Mouse (Mus musculus) hindbrain, postnatal 0 days (tissue): ENCODE results near the gene Zfp972. TPM values are rescaled to one million over a fixed set of nuclear protein-coding genes. Genes with fewer than 3 reads are reported as not detected.
A peak's percentile ranks its signal among the peaks of the same experiment; 100 is the strongest.
"Not testable (repeated sequence)": the region's sequence is repeated elsewhere in the genome, so short reads cannot be mapped to it uniquely, and the experiment has no call there.

Experiments used
- ATAC-seq: fragments of 200-750 bp; cut with Nextera tagmentation; 2 replicates; pipeline ENCODE4 v1.8.0; 2017; ENCODE audit warnings: mild to moderate bottlenecking, moderate TSS enrichment, moderate library complexity
- DNase-seq: peaks from one replicate; pipeline ENCODE4 v3.0.0-alpha.2; 2015; ENCODE audit warnings: low spot score
- H3K27ac ChIP-seq: fragments of 300-500 bp; sonication (generic); 2 replicates; pipeline ENCODE4 v1.5.1; 2014; ENCODE audit warnings: mild to moderate bottlenecking
- H3K27me3 ChIP-seq: fragments of 300-500 bp; sonication (generic); 2 replicates; pipeline ENCODE4 v1.6.1; 2014; ENCODE audit warnings: low read length, mixed read lengths; ENCODE audit not compliant: insufficient read depth
- H3K36me3 ChIP-seq: fragments of 300-500 bp; sonication (generic); 2 replicates; pipeline ENCODE4 v1.6.1; 2014; ENCODE audit warnings: low read length, mixed read lengths; ENCODE audit not compliant: insufficient read depth
- H3K4me1 ChIP-seq: fragments of 300-500 bp; sonication (generic); 2 replicates; pipeline ENCODE4 v1.6.1; 2014; ENCODE audit warnings: antibody characterized with exemption, low read length, mixed read lengths; ENCODE audit not compliant: insufficient read depth
- H3K4me2 ChIP-seq: fragments of 300-500 bp; sonication (generic); 2 replicates; pipeline ENCODE4 v1.6.1; 2014; ENCODE audit warnings: low read depth, mild to moderate bottlenecking, low read length, moderate library complexity, mixed read lengths
- H3K4me3 ChIP-seq: fragments of 300-500 bp; sonication (generic); 2 replicates; pipeline ENCODE4 v1.5.1; 2014; ENCODE audit warnings: low read length
- H3K9ac ChIP-seq: fragments of 300-500 bp; sonication (generic); replicated peaks from 2 replicates; pipeline ENCODE4 v1.6.1; 2014; ENCODE audit warnings: mild to moderate bottlenecking, low read length, moderate library complexity, mixed read lengths
- H3K9me3 ChIP-seq: fragments of 300-500 bp; sonication (generic); 2 replicates; pipeline ENCODE4 v1.6.1; 2016; ENCODE audit warnings: low read length, mixed read lengths
- WGBS: fragments of 180-500 bp; shearing (Covaris S2); extraction: QIAGEN DNeasy Blood & Tissue Kit; methylation state at CpG from one replicate; pipeline ENCODE4 v1.1.7; 2014; 5-methylcytosine and 5-hydroxymethylcytosine counted together
- polyA plus RNA-seq: library from polyadenylated mRNA; unstranded; fragments of >200 nt; fragmentation: Nextera tagmentation; extraction: Ambion mirVana; gene quantifications from 2 replicates; pipeline ENCODE4 v1.2.1, GENCODE M21; 2015
- total RNA-seq: library from RNA; depleted of rRNA; stranded (reverse); fragments of >200 nt; gene quantifications from 2 replicates; pipeline ENCODE4 v1.2.3, GENCODE M21; 2014; rRNA removed

Gene Zfp972
- not detected in 2 replicates for total RNA-seq
- polyA plus RNA-seq, result 0.56 TPM in 1 of 2 replicates, not detected in the other

- DNase-seq, H3K27ac ChIP-seq: not testable (repeated sequence)
- 71% methylated on average over 4 of the region's 5 CpGs for WGBS
These were observed at the start of gene Zfp972 for GRCm38 (mm10) chr2:177925563-177926103. Gene Zfp972, minus strand, starts transcription at chr2:177925613.

GRCm38 (mm10) chr2:177974814-177975213 is 49.4 kb upstream of the Zfp972 start:
- not testable (repeated sequence) for H3K9ac ChIP-seq, H3K27ac ChIP-seq
- WGBS, result 89% methylated on average over 7 of the region's 7 CpGs

More at GRCm38 (mm10) chr2:177925563-177926103, at the start of gene Zfp972:
- not testable (repeated sequence) for H3K4me2 ChIP-seq, H3K4me1 ChIP-seq, H3K27me3 ChIP-seq, H3K4me3 ChIP-seq, H3K36me3 ChIP-seq, ATAC-seq, H3K9me3 ChIP-seq, H3K9ac ChIP-seq

GRCm38 (mm10) chr2:177957145-177957544 is 31.7 kb upstream of the Zfp972 start, which contains the start of gene Gm14326:
Gene Gm14326, minus strand, starts transcription at chr2:177957297.
- H3K9me3 ChIP-seq, H3K4me1 ChIP-seq, H3K27me3 ChIP-seq, H3K9ac ChIP-seq, ATAC-seq, H3K36me3 ChIP-seq: not testable (repeated sequence)
- H3K4me3 ChIP-seq, result peak within 1 kb of the TSS; percentile 37
- WGBS, result 0% methylated on average over 4 of the region's 7 CpGs
- peak within 1 kb of the TSS; percentile 39; the same call in 1 of the 2 replicates for H3K4me2 ChIP-seq
- 0 out of 2 replicates have a peak within 1 kb of the TSS, but pooled peaks have one; percentile 54 for H3K27ac ChIP-seq
- peak; percentile 23 for DNase-seq

More at GRCm38 (mm10) chr2:177974814-177975213, 49.4 kb upstream of the Zfp972 start:
- not testable (repeated sequence) for H3K4me3 ChIP-seq, ATAC-seq, H3K9me3 ChIP-seq, H3K4me2 ChIP-seq, DNase-seq, H3K36me3 ChIP-seq, H3K27me3 ChIP-seq, H3K4me1 ChIP-seq

GRCm38 (mm10) chr2:177956734-177957133 is 31.3 kb upstream of the Zfp972 start:
- peak; percentile 1 for DNase-seq
- not testable (repeated sequence) for H3K9ac ChIP-seq, H3K4me1 ChIP-seq, H3K36me3 ChIP-seq, H3K27me3 ChIP-seq, H3K9me3 ChIP-seq, ATAC-seq
- H3K4me2 ChIP-seq, result peak overlapping the region; percentile 39; the same call in 1 of the 2 replicates
- under 1% methylated on average over 18 of the region's 18 CpGs for WGBS
- peak overlapping the region; percentile 37 for H3K4me3 ChIP-seq
- 0 out of 2 replicates have a peak overlapping the region, but pooled peaks have one; percentile 54 for H3K27ac ChIP-seq

GRCm38 (mm10) chr2:177903276-177903675 is 22.1 kb downstream of the Zfp972 start:
- not testable (repeated sequence) for H3K9ac ChIP-seq, H3K27me3 ChIP-seq, H3K27ac ChIP-seq, H3K4me2 ChIP-seq, DNase-seq, ATAC-seq, H3K4me3 ChIP-seq, H3K9me3 ChIP-seq, H3K36me3 ChIP-seq, H3K4me1 ChIP-seq
- no CpG with 5 or more reads among the region's 12 CpGs for WGBS

GRCm38 (mm10) chr2:177898171-177898570 is 27.2 kb downstream of the Zfp972 start:
- not testable (repeated sequence) for H3K27me3 ChIP-seq, H3K9ac ChIP-seq, H3K4me2 ChIP-seq, H3K4me3 ChIP-seq, H3K9me3 ChIP-seq, ATAC-seq, H3K27ac ChIP-seq, DNase-seq, H3K36me3 ChIP-seq, H3K4me1 ChIP-seq
- WGBS, result 69% methylated on average over 2 of the region's 3 CpGs

- H3K9me3 ChIP-seq, H3K27me3 ChIP-seq, H3K4me2 ChIP-seq, H3K9ac ChIP-seq, H3K36me3 ChIP-seq, H3K27ac ChIP-seq, H3K4me1 ChIP-seq, ATAC-seq, H3K4me3 ChIP-seq, DNase-seq: not testable (repeated sequence)
- WGBS, result 22% methylated on average over 8 of the region's 13 CpGs
These were observed 28.3 kb downstream of the Zfp972 start, which contains the start of gene Gm14327 for GRCm38 (mm10) chr2:177897046-177897578. Gene Gm14327, plus strand, starts transcription at chr2:177897096.

- not testable (repeated sequence) for H3K4me3 ChIP-seq, H3K4me1 ChIP-seq, H3K9me3 ChIP-seq, H3K4me2 ChIP-seq, ATAC-seq, H3K27ac ChIP-seq, DNase-seq, H3K9ac ChIP-seq, H3K36me3 ChIP-seq, H3K27me3 ChIP-seq
- 93% methylated on average over 10 of the region's 14 CpGs for WGBS
These were observed 37.7 kb downstream of the Zfp972 start for GRCm38 (mm10) chr2:177887743-177888142.

- H3K27ac ChIP-seq, H3K36me3 ChIP-seq, H3K4me2 ChIP-seq, H3K27me3 ChIP-seq, H3K9me3 ChIP-seq, ATAC-seq, DNase-seq, H3K4me3 ChIP-seq, H3K9ac ChIP-seq, H3K4me1 ChIP-seq: not testable (repeated sequence)
- WGBS, result 91% methylated on average over 2 of the region's 2 CpGs
These were observed 63.2 kb downstream of the Zfp972 start for GRCm38 (mm10) chr2:177862254-177862653.
